Mouse (Mus musculus) embryonic facial prominence, embryonic 15.5 days (tissue): ENCODE measurements around the gene Hist1h1t. TPM values are rescaled to one million over a fixed set of nuclear protein-coding genes. Genes with fewer than 3 reads are reported as not detected.

Experiments
- microRNA-seq: library from miRNA; unstranded; fragments of <30 nt; microRNA quantifications from one replicate; pipeline ENCODE4, GENCODE M21; 2016; ENCODE audit warnings: borderline number of aligned reads
- polyA plus RNA-seq: library from polyadenylated mRNA; unstranded; fragments of >200 nt; fragmentation: Nextera tagmentation; extraction: Ambion mirVana; gene quantifications from 2 replicates; pipeline ENCODE4 v1.2.1, GENCODE M21; 2015

The Hist1h1t gene
- polyA plus RNA-seq, 1 experiment from 2014 or later, result not detected

Small RNAs within 50 kb of the gene (microRNA-seq; reads per million reads assigned to microRNA genes)
- not detected for gene Gm44314
- not detected for gene Gm44350

Other genes with a start within 250 kb of the Hist1h1t start
- 0.04 TPM in 1 of 2 replicates, not detected in the other for gene Btn1a1, start 229.9 kb upstream of the Hist1h1t start, polyA plus RNA-seq
- 0.55 and 0.65 TPM in 2 replicates for gene Btn2a2, start 207.0 kb upstream of the Hist1h1t start, polyA plus RNA-seq
- gene Hist1h4h, start 164.8 kb upstream of the Hist1h1t start, polyA plus RNA-seq, result 6.1 and 7.1 TPM in 2 replicates
- 2.7 and 3.4 TPM in 2 replicates for gene Hist1h2af, start 161.9 kb upstream of the Hist1h1t start, polyA plus RNA-seq
- 3.2 and 5.3 TPM in 2 replicates for gene Hist1h3g, start 160.4 kb upstream of the Hist1h1t start, polyA plus RNA-seq
- 1.0 and 1.1 TPM in 2 replicates for gene Hist1h2bh, start 152.4 kb upstream of the Hist1h1t start, polyA plus RNA-seq
- 0.25 and 0.37 TPM in 2 replicates for gene Hist1h3f, start 151.8 kb upstream of the Hist1h1t start, polyA plus RNA-seq
- gene Hist1h4f, start 144.2 kb upstream of the Hist1h1t start, polyA plus RNA-seq, result 1.1 and 1.7 TPM in 2 replicates
- gene Hist1h1d, start 142.6 kb upstream of the Hist1h1t start, polyA plus RNA-seq, result 0.44 and 0.55 TPM in 2 replicates
- 3.7 and 4.4 TPM in 2 replicates for gene Hist1h3e, start 133.4 kb upstream of the Hist1h1t start, polyA plus RNA-seq
- 53.3 and 77.8 TPM in 2 replicates for gene Hist1h2ae, start 124.6 kb upstream of the Hist1h1t start, polyA plus RNA-seq
- 6.5 and 8.3 TPM in 2 replicates for gene Hist1h2bg, start 124.4 kb upstream of the Hist1h1t start, polyA plus RNA-seq
- 2.8 and 3.7 TPM in 2 replicates for gene Hist1h2bf, start 121.6 kb upstream of the Hist1h1t start, polyA plus RNA-seq
- gene Hist1h2ad, start 121.4 kb upstream of the Hist1h1t start, polyA plus RNA-seq, result 1.8 and 3.9 TPM in 2 replicates
- gene Hist1h3d, start 120.1 kb upstream of the Hist1h1t start, polyA plus RNA-seq, result 5.0 and 6.0 TPM in 2 replicates
- 86.2 and 107 TPM in 2 replicates for gene Hist1h4d, start 114.2 kb upstream of the Hist1h1t start, polyA plus RNA-seq
- 2.7 and 3.6 TPM in 2 replicates for gene Hist1h2be, start 74.7 kb upstream of the Hist1h1t start, polyA plus RNA-seq
- 14.7 and 20.7 TPM in 2 replicates for gene Hist1h1e, start 73.3 kb upstream of the Hist1h1t start, polyA plus RNA-seq
- 1.1 and 1.3 TPM in 2 replicates for gene Hist1h2ac, start 11.9 kb upstream of the Hist1h1t start, polyA plus RNA-seq
- gene Hist1h2bc, start 11.6 kb upstream of the Hist1h1t start, polyA plus RNA-seq, result 63.3 and 66.8 TPM in 2 replicates
- gene Hist1h4c, start 2.6 kb downstream of the Hist1h1t start, polyA plus RNA-seq, result 4.2 and 5.3 TPM in 2 replicates
- 8.7 and 13.0 TPM in 2 replicates for gene Hfe, start 15.0 kb downstream of the Hist1h1t start, polyA plus RNA-seq
- gene Hist1h1c, start 43.0 kb downstream of the Hist1h1t start, polyA plus RNA-seq, result 36.4 TPM in 2 replicates
- 3.5 and 4.8 TPM in 2 replicates for gene Hist1h3c, start 49.8 kb downstream of the Hist1h1t start, polyA plus RNA-seq
- gene Hist1h2bb, start 50.9 kb downstream of the Hist1h1t start, polyA plus RNA-seq, result 2.0 and 2.1 TPM in 2 replicates
- gene Hist1h2ab, start 55.3 kb downstream of the Hist1h1t start, polyA plus RNA-seq, result 23.1 and 38.3 TPM in 2 replicates
- gene Hist1h3b, start 56.5 kb downstream of the Hist1h1t start, polyA plus RNA-seq, result 8.4 and 9.7 TPM in 2 replicates
- 2.6 and 3.0 TPM in 2 replicates for gene Hist1h4b, start 61.2 kb downstream of the Hist1h1t start, polyA plus RNA-seq
- gene Hist1h4a, start 65.4 kb downstream of the Hist1h1t start, polyA plus RNA-seq, result 0.39 and 0.42 TPM in 2 replicates
- 2.3 and 3.5 TPM in 2 replicates for gene Hist1h3a, start 66.6 kb downstream of the Hist1h1t start, polyA plus RNA-seq
- 1.8 and 1.9 TPM in 2 replicates for gene Hist1h1a, start 67.9 kb downstream of the Hist1h1t start, polyA plus RNA-seq
- not detected in 2 replicates for gene Trim38, start 74.1 kb downstream of the Hist1h1t start, polyA plus RNA-seq
- not detected in 2 replicates for gene Slc17a2, start 111.2 kb downstream of the Hist1h1t start, polyA plus RNA-seq
- gene Slc17a3, start 143.6 kb downstream of the Hist1h1t start, polyA plus RNA-seq, result not detected in 2 replicates
- gene Slc17a1, start 171.9 kb downstream of the Hist1h1t start, polyA plus RNA-seq, result not detected in 2 replicates
- gene Slc17a4, start 219.2 kb downstream of the Hist1h1t start, polyA plus RNA-seq, result not detected in 2 replicates
- not detected in 2 replicates for gene Hist1h2ba, start 238.3 kb downstream of the Hist1h1t start, polyA plus RNA-seq
- not detected in 2 replicates for gene Hist1h2aa, start 238.6 kb downstream of the Hist1h1t start, polyA plus RNA-seq